Mouse (Mus musculus) bone marrow, adult 2 months (tissue): Measurements from ENCODE around the gene Pi4kb. TPM values are rescaled to one million over a fixed set of nuclear protein-coding genes. Genes with fewer than 3 reads are reported as not detected.
"Not testable (repeated sequence)": the region's sequence is repeated elsewhere in the genome, so short reads cannot be mapped to it uniquely, and the experiment has no call there.

Experiments
- H3K27ac ChIP-seq: fragments of 200-500 bp; 2 replicates; pipeline ENCODE4 v1.5.1; 2012; ENCODE audit warnings: low read depth, mild to moderate bottlenecking, control low read depth, inconsistent platforms, low read length; ENCODE audit not compliant: control insufficient read depth, poor library complexity, insufficient read depth
- H3K4me1 ChIP-seq: fragments of 200-500 bp; 2 replicates; pipeline ENCODE4 v1.6.1; 2011; ENCODE audit warnings: low read length; ENCODE audit not compliant: control insufficient read depth, insufficient read depth
- H3K4me3 ChIP-seq: fragments of 200-500 bp; replicated peaks from 2 replicates; pipeline ENCODE3; 2011; ENCODE audit warnings: mild to moderate bottlenecking, low read depth, low read length, control low read depth; ENCODE audit not compliant: control insufficient read depth
- CTCF ChIP-seq: fragments of 200-500 bp; IDR thresholded peaks from 2 replicates; pipeline ENCODE4 v1.5.1; 2011; ENCODE audit warnings: low read length, control low read depth; ENCODE audit not compliant: control insufficient read depth, insufficient read depth
- POLR2A ChIP-seq: fragments of 200-500 bp; IDR thresholded peaks from 2 replicates; pipeline ENCODE4 v1.6.1; 2011; ENCODE audit warnings: low read depth, mild to moderate bottlenecking, control low read depth, low read length, borderline replicate concordance; ENCODE audit not compliant: control insufficient read depth
- WGBS: fragments of 180-500 bp; shearing (Covaris S2); methylation state at CpG from one replicate; pipeline ENCODE4 v1.1.7; 2018; 5-methylcytosine and 5-hydroxymethylcytosine counted together
- polyA plus RNA-seq: library from polyadenylated mRNA; stranded (reverse); fragments of >200 nt; gene quantifications from 2 replicates; pipeline ENCODE4 v1.2.4, GENCODE M21; 2011; ENCODE audit warnings: low replicate concordance; ENCODE audit not compliant: missing spikeins, insufficient read depth, insufficient read length

Gene Pi4kb
- polyA plus RNA-seq, 1 experiment, result 63.2 TPM

- not testable (repeated sequence) for H3K27ac ChIP-seq, H3K4me1 ChIP-seq, H3K4me3 ChIP-seq
- 70% methylated on average over 9 of the region's 9 CpGs for WGBS
Observed at GRCm38 (mm10) chr3:94940033-94940432, 34.5 kb upstream of the Pi4kb start.

GRCm38 (mm10) chr3:94942211-94942967, 32.1 kb upstream of the Pi4kb start:
- not testable (repeated sequence) for H3K4me1 ChIP-seq, H3K4me3 ChIP-seq
- WGBS, result 47% methylated on average over 9 of the region's 9 CpGs
- H3K27ac ChIP-seq, result peak overlapping the region; percentile 41; the same call in 1 of the 2 replicates

GRCm38 (mm10) chr3:94943706-94944105, 30.8 kb upstream of the Pi4kb start:
- not testable (repeated sequence) for H3K27ac ChIP-seq, H3K4me3 ChIP-seq, H3K4me1 ChIP-seq
- 42% methylated on average over 4 of the region's 4 CpGs for WGBS
- peak; percentile 42; the same call in 1 of the 2 replicates for TF ChIP-seq CTCF

- TF ChIP-seq POLR2A, result no peak
- TF ChIP-seq CTCF, result 0 out of 2 replicates have a peak, but pooled peaks have one; percentile 13
- WGBS, result 77% methylated on average over 3 of the region's 3 CpGs
- Histone ChIP-seq H3K4me3 (no peak overlapping the region), H3K27ac (no peak overlapping the region), H3K4me1 (peaks cover 3% of the 10 kb centered on the region)
Observed at GRCm38 (mm10) chr3:94948066-94948614, 26.4 kb upstream of the Pi4kb start.

GRCm38 (mm10) chr3:94949645-94950044, 24.9 kb upstream of the Pi4kb start:
- no peak overlapping the region for H3K27ac ChIP-seq

GRCm38 (mm10) chr3:94952806-94953205, 21.7 kb upstream of the Pi4kb start:
- Histone ChIP-seq H3K4me3 (peak overlapping the region; percentile 38), H3K27ac (no peak overlapping the region), H3K4me1 (no peaks in the 10 kb centered on the region; the same call in 1 of the 2 replicates)
- WGBS, result 33% methylated on average over 5 of the region's 5 CpGs
- no peak for TF ChIP-seq CTCF
- no peak for TF ChIP-seq POLR2A

More at GRCm38 (mm10) chr3:94949645-94950044, 24.9 kb upstream of the Pi4kb start:
- TF ChIP-seq POLR2A, result no peak
- no peak for TF ChIP-seq CTCF
- no peaks in the 10 kb centered on the region; the same call in 1 of the 2 replicates for H3K4me1 ChIP-seq
- WGBS, result 12% methylated on average over 3 of the region's 3 CpGs
- H3K4me3 ChIP-seq, result no peak overlapping the region

- Histone ChIP-seq H3K4me1 (no peaks in the 10 kb centered on the region; the same call in 1 of the 2 replicates), H3K27ac (peak overlapping the region; percentile 63), H3K4me3 (peak overlapping the region; percentile 96)
- TF ChIP-seq CTCF (no peak), POLR2A (no peak)
- WGBS, result 2% methylated on average over 9 of the region's 9 CpGs
Observed at GRCm38 (mm10) chr3:94953384-94953763, 21.2 kb upstream of the Pi4kb start.

- Histone ChIP-seq H3K27ac (peak within 1 kb of the TSS; percentile 76), H3K4me1 (no peaks in the 10 kb centered on the region; the same call in 1 of the 2 replicates), H3K4me3 (peak within 1 kb of the TSS; percentile 96)
- under 1% methylated on average over 50 of the region's 50 CpGs for WGBS
- TF ChIP-seq POLR2A, result peak; percentile 49; the same call in 1 of the 2 replicates
- TF ChIP-seq CTCF, result no peak
Observed at GRCm38 (mm10) chr3:94953764-94954616, 20.5 kb upstream of the Pi4kb start, which contains the start of gene Rfx5. Gene Rfx5, plus strand, starts transcription at chr3:94954075.
